Mouse (Mus musculus): Measurements from ENCODE around the gene Rbfox1. TPM values are rescaled to one million over a fixed set of nuclear protein-coding genes. Genes with fewer than 3 reads are reported as not detected.

Rbfox1 gene
- polyA plus RNA-seq, 1 experiment from 2014 or later = 0.57 TPM

- no peak overlapping the region for H3K27ac ChIP-seq (ENCODE audit: low read depth)
- no peaks in the 10 kb centered on the region for H3K27me3 ChIP-seq (ENCODE audit: insufficient read depth, low read length)
- H3K9ac ChIP-seq = no peak overlapping the region
- DNase-seq (peak; percentile 30), ATAC-seq (ENCODE audit: insufficient read depth) (peak; percentile 35; the same call in 1 of the 2 replicates)
- no peak overlapping the region for H3K4me3 ChIP-seq (ENCODE audit: low read depth, low read length)
- no peaks in the 10 kb centered on the region for H3K4me1 ChIP-seq (ENCODE audit: insufficient read depth)
- H3K9me3 ChIP-seq (ENCODE audit: low read depth, low read length) = no peaks in the 10 kb centered on the region
- H3K4me2 ChIP-seq = no peak overlapping the region
- WGBS = 23% methylated on average over 5 of the region's 5 CpGs
- TF ChIP-seq CTCF (IDR thresholded peaks at IDR 0.05; ENCODE audit: low read depth) = no peak
- no peaks in the 10 kb centered on the region for H3K36me3 ChIP-seq (ENCODE audit: insufficient read depth)
Observed at GRCm38 (mm10) chr16:6448250-6448649, 563.1 kb downstream of the Rbfox1 start.

DNA sequence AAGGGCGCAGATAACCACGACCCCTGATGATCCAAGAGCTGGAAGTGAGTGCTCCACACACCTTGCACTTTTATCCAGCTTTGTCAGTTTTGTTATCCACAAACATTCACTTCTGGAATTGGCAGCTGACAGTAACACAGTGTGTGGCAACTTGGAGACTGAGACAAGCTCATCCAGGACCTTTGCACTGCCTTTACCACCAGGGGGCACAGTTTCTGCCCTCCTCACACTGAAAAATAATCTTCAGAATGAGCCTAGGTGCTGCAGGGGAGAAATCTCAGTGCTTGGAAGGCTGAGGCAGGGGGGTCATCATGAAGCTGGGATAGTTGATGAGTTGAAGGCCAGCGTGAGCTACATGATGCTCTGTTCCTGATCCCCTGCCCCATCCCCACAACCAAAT, 570.2 kb downstream of the Rbfox1 start:
- no peak overlapping the region for H3K4me2 ChIP-seq
- no peak overlapping the region for H3K9ac ChIP-seq
- no peaks in the 10 kb centered on the region for H3K36me3 ChIP-seq (ENCODE audit: insufficient read depth)
- no peaks in the 10 kb centered on the region for H3K9me3 ChIP-seq (ENCODE audit: low read depth, low read length)
- TF ChIP-seq CTCF (IDR thresholded peaks at IDR 0.05; ENCODE audit: low read depth) = peak; percentile 55
- H3K4me3 ChIP-seq (ENCODE audit: low read depth, low read length) = no peak overlapping the region
- H3K27me3 ChIP-seq (ENCODE audit: insufficient read depth, low read length) = no peaks in the 10 kb centered on the region
- no peak overlapping the region for H3K27ac ChIP-seq (ENCODE audit: low read depth)
- DNase-seq (no peak), ATAC-seq (ENCODE audit: insufficient read depth) (no peak)
- WGBS = 65% methylated on average over 3 of the region's 3 CpGs
- no peaks in the 10 kb centered on the region for H3K4me1 ChIP-seq (ENCODE audit: insufficient read depth)

- H3K4me3 ChIP-seq (ENCODE audit: low read depth, low read length) = no peak overlapping the region
- WGBS = 58% methylated on average over 1 of the region's 1 CpGs
- TF ChIP-seq CTCF (IDR thresholded peaks at IDR 0.05; ENCODE audit: low read depth) = no peak
- H3K9me3 ChIP-seq (ENCODE audit: low read depth, low read length) = no peaks in the 10 kb centered on the region
- no peak overlapping the region for H3K9ac ChIP-seq
- ATAC-seq (ENCODE audit: insufficient read depth) (no peak), DNase-seq (no peak)
- H3K4me2 ChIP-seq = no peak overlapping the region
- no peak overlapping the region for H3K27ac ChIP-seq (ENCODE audit: low read depth)
- H3K4me1 ChIP-seq (ENCODE audit: insufficient read depth) = no peaks in the 10 kb centered on the region; the same call in 1 of the 2 replicates
- H3K36me3 ChIP-seq (ENCODE audit: insufficient read depth) = no peaks in the 10 kb centered on the region
- no peaks in the 10 kb centered on the region for H3K27me3 ChIP-seq (ENCODE audit: insufficient read depth, low read length)
Observed at GRCm38 (mm10) chr16:6479094-6479590, 594.0 kb downstream of the Rbfox1 start.

GRCm38 (mm10) chr16:6479616-6480410, 594.7 kb downstream of the Rbfox1 start:
- H3K27ac ChIP-seq (ENCODE audit: low read depth) = no peak overlapping the region
- no peaks in the 10 kb centered on the region for H3K36me3 ChIP-seq (ENCODE audit: insufficient read depth)
- no peak overlapping the region for H3K4me2 ChIP-seq
- no peak overlapping the region for H3K4me3 ChIP-seq (ENCODE audit: low read depth, low read length)
- 14% methylated on average over 3 of the region's 3 CpGs for WGBS
- ATAC-seq (ENCODE audit: insufficient read depth) (peak; percentile 76), DNase-seq (peak; percentile 76)
- H3K4me1 ChIP-seq (ENCODE audit: insufficient read depth) = no peaks in the 10 kb centered on the region; the same call in 1 of the 2 replicates
- TF ChIP-seq CTCF (IDR thresholded peaks at IDR 0.05; ENCODE audit: low read depth) = no peak
- H3K9ac ChIP-seq = no peak overlapping the region
- H3K27me3 ChIP-seq (ENCODE audit: insufficient read depth, low read length) = no peaks in the 10 kb centered on the region
- no peaks in the 10 kb centered on the region for H3K9me3 ChIP-seq (ENCODE audit: low read depth, low read length)

DNA sequence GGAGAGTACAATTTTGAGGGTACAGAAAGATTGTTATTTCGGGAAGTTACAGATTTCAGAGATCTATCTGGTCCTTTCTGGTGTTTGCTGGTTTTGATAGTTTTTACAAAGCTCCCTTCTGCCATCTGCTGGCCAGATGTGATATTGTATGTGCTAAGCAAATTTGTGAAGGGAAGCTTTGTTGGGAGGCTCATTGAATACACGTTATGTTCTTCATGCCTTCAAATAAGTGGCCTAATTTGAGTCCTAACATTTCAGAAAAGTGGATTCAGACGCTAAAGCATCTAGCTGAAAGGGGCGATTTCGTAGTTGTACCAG, 595.2 kb downstream of the Rbfox1 start:
- no peak overlapping the region for H3K9ac ChIP-seq
- ATAC-seq (ENCODE audit: insufficient read depth) (no peak), DNase-seq (peak; percentile 90)
- H3K9me3 ChIP-seq (ENCODE audit: low read depth, low read length) = no peaks in the 10 kb centered on the region
- H3K4me3 ChIP-seq (ENCODE audit: low read depth, low read length) = no peak overlapping the region
- no peak overlapping the region for H3K27ac ChIP-seq (ENCODE audit: low read depth)
- no peak overlapping the region for H3K4me2 ChIP-seq
- H3K4me1 ChIP-seq (ENCODE audit: insufficient read depth) = no peaks in the 10 kb centered on the region; the same call in 1 of the 2 replicates
- TF ChIP-seq CTCF (IDR thresholded peaks at IDR 0.05; ENCODE audit: low read depth) = peak; percentile 81
- no peaks in the 10 kb centered on the region for H3K27me3 ChIP-seq (ENCODE audit: insufficient read depth, low read length)
- 6% methylated on average over 5 of the region's 5 CpGs for WGBS
- H3K36me3 ChIP-seq (ENCODE audit: insufficient read depth) = no peaks in the 10 kb centered on the region

- Histone ChIP-seq H3K36me3 (ENCODE audit: insufficient read depth) (no peaks in the 10 kb centered on the region), H3K9me3 (ENCODE audit: low read depth, low read length) (no peaks in the 10 kb centered on the region), H3K4me2 (no peak overlapping the region), H3K4me1 (ENCODE audit: insufficient read depth) (no peaks in the 10 kb centered on the region; the same call in 1 of the 2 replicates), H3K27ac (ENCODE audit: low read depth) (no peak overlapping the region), H3K4me3 (ENCODE audit: low read depth, low read length) (no peak overlapping the region), H3K9ac (no peak overlapping the region), H3K27me3 (ENCODE audit: insufficient read depth, low read length) (no peaks in the 10 kb centered on the region)
- ATAC-seq (ENCODE audit: insufficient read depth) (peak; percentile 59), DNase-seq (peak; percentile 60)
- TF ChIP-seq CTCF (IDR thresholded peaks at IDR 0.05; ENCODE audit: low read depth) = no peak
- 32% methylated on average over 8 of the region's 8 CpGs for WGBS
Observed at GRCm38 (mm10) chr16:6483628-6484027, 598.5 kb downstream of the Rbfox1 start.

- ATAC-seq (ENCODE audit: insufficient read depth) = no peak
- WGBS = 80% methylated on average over 3 of the region's 3 CpGs
Observed at GRCm38 (mm10) chr16:6485631-6486030, 600.5 kb downstream of the Rbfox1 start.

More at GRCm38 (mm10) chr16:6485631-6486030, 600.5 kb downstream of the Rbfox1 start:
- Histone ChIP-seq H3K9ac (no peak overlapping the region), H3K4me3 (ENCODE audit: low read depth, low read length) (no peak overlapping the region), H3K4me2 (no peak overlapping the region), H3K9me3 (ENCODE audit: low read depth, low read length) (no peaks in the 10 kb centered on the region), H3K27me3 (ENCODE audit: insufficient read depth, low read length) (no peaks in the 10 kb centered on the region), H3K36me3 (ENCODE audit: insufficient read depth) (no peaks in the 10 kb centered on the region), H3K27ac (ENCODE audit: low read depth) (no peak overlapping the region), H3K4me1 (ENCODE audit: insufficient read depth) (no peaks in the 10 kb centered on the region)
- no peak for DNase-seq
- TF ChIP-seq CTCF (IDR thresholded peaks at IDR 0.05; ENCODE audit: low read depth) = no peak

All from lung, embryonic 14.5 days (tissue).